Mouse (Mus musculus): ENCODE measurements at regions not wholly inside any gene's neighbourhood (a gene's known extent, or its start where the extent isn't known, plus 50 kb on each side); places are given as distances from the start of the nearest gene placed in this dataset.

GRCm38 (mm10) chr14:81770421-81770820 lies 1786.5 kb downstream of the Olfm4 start:
- DNase-seq (ENCODE audit: low spot score): no peak

GRCm38 (mm10) chr14:81771826-81772225 lies 1787.9 kb downstream of the Olfm4 start:
- no peak for DNase-seq (ENCODE audit: low spot score)

GRCm38 (mm10) chr14:81788859-81789258 lies 1805.0 kb downstream of the Olfm4 start:
- no peak for DNase-seq (ENCODE audit: low spot score)

DNA sequence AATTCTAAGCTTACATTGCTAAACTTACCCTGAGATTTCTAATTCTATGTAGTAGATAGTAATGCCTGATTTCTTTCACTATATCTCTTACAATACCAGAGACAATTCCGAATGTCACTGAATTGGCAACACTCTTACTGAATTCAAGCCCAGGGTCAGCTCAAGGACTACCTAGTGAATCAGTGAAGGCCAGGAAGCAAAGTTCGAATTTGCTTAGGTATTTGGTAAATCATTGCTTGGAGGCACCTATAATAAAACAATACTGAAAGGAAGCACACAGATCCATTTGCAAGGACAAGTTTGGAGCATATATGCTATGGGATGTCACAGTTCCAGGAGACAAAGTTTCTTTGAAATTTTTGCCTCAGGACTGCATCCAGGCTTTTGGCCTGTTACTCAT lies 1839.9 kb downstream of the Olfm4 start:
- DNase-seq (ENCODE audit: low spot score): no peak

- DNase-seq (ENCODE audit: low spot score): peak; percentile 23
Measured at GRCm38 (mm10) chr14:81858617-81859016, 1874.7 kb downstream of the Olfm4 start.

GRCm38 (mm10) chr14:81870388-81870787 lies 1886.5 kb downstream of the Olfm4 start:
- no peak for DNase-seq (ENCODE audit: low spot score)

Data from embryo, embryonic 10.5 days (tissue).